Mouse (Mus musculus) mouse trophoblast stem cell (cell line): Measurements from ENCODE around the gene Sh3bp5.
"Not testable (repeated sequence)": the region's sequence is repeated elsewhere in the genome, so short reads cannot be mapped to it uniquely, and the experiment has no call there.

Experiments
- in situ Hi-C, 2 experiments: fragments of 300-500 bp; cut with MseI, MboI; formaldehyde crosslinking; loops; 2 replicates in 1 of 2; 3 replicates in 1 of 2; pipeline ENCODE4 v1.15.1; 2025

The Sh3bp5 gene

DNA sequence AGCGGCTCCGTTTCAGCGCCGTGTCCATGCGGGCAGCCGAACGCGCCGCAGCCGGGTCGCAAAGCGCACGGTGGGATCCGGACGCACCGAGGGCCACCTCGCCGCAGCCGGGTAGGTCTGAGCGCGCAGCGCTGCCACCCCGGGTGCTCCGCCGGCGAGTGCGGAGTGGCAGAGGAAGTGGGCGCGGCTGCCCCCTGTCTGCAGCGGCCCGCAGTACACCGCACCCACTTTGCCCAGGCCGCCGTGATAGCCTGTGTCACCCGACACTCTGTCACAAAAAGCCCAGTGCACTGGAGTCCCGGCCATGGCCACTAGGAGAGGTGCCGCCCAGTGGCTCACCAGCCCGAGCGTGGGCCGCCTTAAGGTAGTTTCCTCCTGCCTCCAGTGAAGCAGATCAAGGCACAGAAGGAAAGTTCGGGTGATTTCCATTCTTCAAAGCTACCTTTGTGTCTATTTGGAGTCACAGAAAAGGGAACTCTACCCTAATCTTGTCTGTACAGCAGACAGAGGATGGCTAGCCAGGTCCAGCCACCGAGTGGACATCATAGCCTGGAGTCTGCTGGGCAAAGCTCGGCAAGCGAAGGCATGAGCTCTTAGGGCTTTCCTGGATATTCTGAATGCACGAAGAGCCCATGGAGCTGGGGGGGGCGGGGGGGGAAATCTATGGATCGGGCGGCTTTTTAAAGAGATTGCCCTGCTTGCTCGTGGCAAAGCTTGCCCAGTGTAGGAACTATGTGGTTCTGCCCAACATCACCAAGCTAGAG is at the start of gene Sh3bp5:
Gene Sh3bp5, minus strand, starts transcription at position 149 of the 764 bp plus-strand sequence.
- in situ Hi-C loops: loop anchor here (5.0 kb wide), 1 partner anchor 49 kb away; no protein-coding TSS in a partner anchor

- in situ Hi-C loops: no loop called here
Observed at GRCm38 (mm10) chr14:31482417-31482816, 46.5 kb upstream of the Sh3bp5 start.

GRCm38 (mm10) chr14:31473297-31473696 is 37.4 kb upstream of the Sh3bp5 start:
- in situ Hi-C loops: loop anchor here in 1 of 2 experiments (5.0 kb wide), 1 partner anchor 106 kb away; no protein-coding TSS in a partner anchor

GRCm38 (mm10) chr14:31472451-31473061 is 36.7 kb upstream of the Sh3bp5 start:
- in situ Hi-C loops: loop anchor here in 1 of 2 experiments (5.0 kb wide), 1 partner anchor 105 kb away; no protein-coding TSS in a partner anchor

- in situ Hi-C loops: loop anchor here in 1 of 2 experiments (5.0 kb wide), 1 partner anchor 102 kb away; no protein-coding TSS in a partner anchor
Observed at GRCm38 (mm10) chr14:31469711-31470110, 33.8 kb upstream of the Sh3bp5 start.

GRCm38 (mm10) chr14:31464176-31464575 is 28.3 kb upstream of the Sh3bp5 start:
- in situ Hi-C loops: no loop called here

DNA sequence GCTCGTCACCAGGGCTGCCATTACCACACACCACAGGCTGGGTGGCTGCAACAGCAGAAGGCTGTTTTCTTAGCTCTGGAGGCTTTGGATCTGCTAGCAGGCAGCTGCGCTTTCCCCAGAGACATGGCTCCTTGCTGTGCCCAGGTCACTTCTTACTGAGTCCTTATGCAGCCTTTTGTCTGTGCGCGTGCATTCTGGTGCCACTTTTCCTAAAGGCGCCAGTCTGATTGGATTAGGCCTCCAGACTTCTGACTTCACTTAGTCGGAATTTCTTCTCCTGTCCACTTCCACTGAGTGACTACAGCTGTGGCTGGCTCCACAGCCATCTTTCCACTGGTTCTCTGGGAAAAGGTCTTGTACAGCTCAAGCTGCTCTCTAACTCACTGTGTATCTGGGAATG is 27.0 kb upstream of the Sh3bp5 start:
- in situ Hi-C loops: no loop called here

DNA sequence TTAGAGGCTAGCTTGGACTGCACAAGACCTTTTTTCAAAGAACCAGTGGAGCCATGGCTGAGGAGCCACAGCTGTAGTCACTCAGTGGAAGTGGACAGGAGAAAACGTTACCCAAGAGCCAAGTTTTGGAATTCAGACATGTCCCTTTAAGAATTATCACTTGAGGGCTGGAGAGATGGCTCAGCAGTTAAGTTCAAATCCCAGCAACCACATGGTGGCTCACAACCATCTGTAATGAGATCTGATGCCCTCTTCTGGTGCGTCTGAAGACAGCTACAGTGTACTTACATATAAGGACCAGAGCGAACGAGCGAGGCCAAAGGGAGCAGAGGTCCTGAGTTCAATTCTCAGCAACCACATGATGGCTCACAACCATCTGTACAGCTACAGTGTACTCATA is 26.3 kb upstream of the Sh3bp5 start:
- in situ Hi-C loops: not testable (repeated sequence)

DNA sequence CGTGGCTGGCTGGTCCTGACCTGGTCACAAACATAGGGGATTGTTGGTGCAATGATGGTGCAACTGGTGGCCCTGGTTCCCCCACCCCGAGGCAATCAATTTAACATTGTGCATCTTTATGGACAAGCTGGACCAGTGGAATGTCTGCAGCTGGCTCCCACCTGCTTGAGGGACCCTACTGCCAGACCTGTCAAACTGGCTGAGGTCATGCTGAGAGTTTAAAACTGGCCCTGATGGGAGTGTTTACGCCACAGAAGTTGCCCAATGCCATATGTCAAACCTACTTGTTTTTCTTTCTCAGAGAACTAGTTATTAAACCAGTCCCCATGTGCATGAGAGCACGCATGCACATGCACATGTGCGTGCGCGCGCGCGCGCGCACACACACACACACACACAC is 22.1 kb upstream of the Sh3bp5 start:
- in situ Hi-C loops: no loop called here

DNA sequence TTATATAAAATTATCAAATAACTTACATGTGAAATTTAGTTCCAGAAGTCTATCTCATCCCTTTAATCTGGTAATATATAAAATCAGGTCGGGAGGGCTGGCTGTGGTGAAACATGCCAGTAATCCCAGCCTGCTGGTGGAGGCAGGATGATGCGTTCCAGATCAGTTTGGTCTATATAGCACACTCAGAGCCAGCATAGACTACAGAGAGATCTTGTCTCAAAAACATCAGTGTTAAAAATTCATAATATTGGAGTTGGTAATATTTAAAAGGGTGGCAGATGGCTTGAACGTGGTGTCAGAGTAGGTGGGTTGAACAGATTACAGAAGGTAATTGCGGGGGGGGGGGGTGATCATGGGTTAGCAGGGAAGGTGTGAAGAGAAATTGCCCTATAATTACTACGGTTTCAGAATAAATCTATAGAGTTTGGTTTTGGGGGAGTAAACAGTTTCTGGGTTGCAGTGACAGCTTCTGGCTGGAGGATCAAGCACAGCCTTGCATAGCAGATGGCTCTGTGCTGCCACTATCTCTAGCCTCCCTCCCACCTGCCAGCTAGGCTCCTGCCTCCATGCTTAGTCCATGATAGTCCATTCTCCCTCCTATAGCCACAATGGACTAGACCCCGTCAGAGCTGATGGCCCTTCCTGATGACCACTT is 20.3 kb upstream of the Sh3bp5 start:
- in situ Hi-C loops: no loop called here

DNA sequence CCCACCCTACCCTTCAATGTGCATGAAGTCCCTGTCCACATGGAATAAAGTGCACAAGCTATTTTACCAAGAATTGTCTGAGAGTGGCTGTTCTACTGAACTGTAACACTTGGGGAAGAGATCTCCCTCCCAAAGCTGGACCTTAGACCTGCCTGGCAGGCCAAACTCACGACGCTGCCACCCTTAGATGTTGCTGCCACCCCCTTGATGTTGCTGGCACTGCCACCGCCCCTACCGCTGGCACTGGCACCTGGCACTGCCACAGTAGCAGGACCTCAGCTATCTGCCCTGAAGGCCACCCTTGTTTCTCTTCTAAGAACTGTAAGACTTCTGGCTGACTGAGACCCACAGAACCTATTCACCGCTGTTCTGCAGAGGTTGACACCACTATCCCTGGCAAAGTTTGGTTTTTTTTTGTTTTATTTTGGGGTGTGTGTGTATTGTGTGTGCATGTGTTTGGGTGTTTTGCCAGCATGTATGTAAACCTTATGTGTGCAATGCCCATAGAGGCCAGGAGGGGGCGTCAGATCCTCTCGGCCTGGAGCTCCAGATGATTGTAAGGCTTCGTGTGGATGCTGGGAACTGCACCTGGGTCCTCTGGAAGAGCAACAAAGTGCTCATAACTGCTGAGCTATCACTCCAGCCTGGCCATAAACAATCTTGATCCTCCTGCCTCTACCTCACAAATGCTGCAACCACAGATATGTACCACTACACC is 19.1 kb upstream of the Sh3bp5 start:
- in situ Hi-C loops: no loop called here

DNA sequence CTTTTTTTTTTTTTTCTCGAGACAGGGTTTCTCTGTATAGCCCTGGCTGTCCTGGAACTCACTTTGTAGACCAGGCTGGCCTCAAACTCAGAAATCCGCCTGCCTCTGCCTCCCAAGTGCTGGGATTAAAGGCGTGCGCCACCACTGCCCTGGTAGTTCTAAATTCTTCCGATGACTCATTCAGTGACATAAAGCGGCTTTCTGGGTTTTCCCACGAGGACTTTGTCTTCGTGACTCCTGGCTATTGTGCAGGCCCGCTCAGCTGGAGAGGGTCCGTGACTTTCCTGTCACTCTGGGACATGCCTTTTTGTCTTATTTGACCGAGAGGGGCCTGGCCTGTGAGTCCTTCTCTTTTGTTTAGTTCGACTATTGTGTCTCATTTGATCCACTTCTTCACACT is 18.1 kb upstream of the Sh3bp5 start:
- in situ Hi-C loops: not testable (repeated sequence)

GRCm38 (mm10) chr14:31448994-31449393 is 13.1 kb upstream of the Sh3bp5 start:
- in situ Hi-C loops: no loop called here

GRCm38 (mm10) chr14:31443616-31444015 is 7.7 kb upstream of the Sh3bp5 start:
- in situ Hi-C loops: no loop called here

GRCm38 (mm10) chr14:31440725-31441124 is 4.8 kb upstream of the Sh3bp5 start:
- in situ Hi-C loops: no loop called here

GRCm38 (mm10) chr14:31440230-31440629 is 4.4 kb upstream of the Sh3bp5 start:
- in situ Hi-C loops: no loop called here

GRCm38 (mm10) chr14:31439279-31439678 is 3.4 kb upstream of the Sh3bp5 start:
- in situ Hi-C loops: loop anchor here (5.0 kb wide), 1 partner anchor 52 kb away; no protein-coding TSS in a partner anchor

GRCm38 (mm10) chr14:31437826-31438529 is 2.1 kb upstream of the Sh3bp5 start:
- in situ Hi-C loops: loop anchor here (5.0 kb wide), 1 partner anchor 51 kb away; no protein-coding TSS in a partner anchor

- in situ Hi-C loops: loop anchor here (5.0 kb wide), 1 partner anchor 48 kb away; no protein-coding TSS in a partner anchor
Observed at GRCm38 (mm10) chr14:31435018-31435915, 611 bp downstream of the Sh3bp5 start.

GRCm38 (mm10) chr14:31434426-31434825 is 1.5 kb downstream of the Sh3bp5 start:
- in situ Hi-C loops: no loop called here
